Mouse (Mus musculus) kidney, embryonic 16.5 days (tissue): ENCODE measurements around the gene Micu1. TPM values are rescaled to one million over a fixed set of nuclear protein-coding genes. Genes with fewer than 3 reads are reported as not detected.

Experiments
- ATAC-seq: fragments of 200-750 bp; cut with Nextera tagmentation; 2 replicates; pipeline ENCODE4 v1.8.0; 2017; ENCODE audit warnings: moderate TSS enrichment; ENCODE audit not compliant: low FRiP score, low TSS enrichment
- H3K27ac ChIP-seq: fragments of 300-500 bp; sonication (generic); 2 replicates; pipeline ENCODE4 v1.5.1; 2014; ENCODE audit warnings: low read length
- H3K27me3 ChIP-seq: fragments of 300-500 bp; sonication (generic); 2 replicates; pipeline ENCODE4 v1.6.1; 2014; ENCODE audit warnings: low read length, control low read depth, mixed read lengths; ENCODE audit not compliant: insufficient read depth
- H3K36me3 ChIP-seq: fragments of 300-500 bp; sonication (generic); 2 replicates; pipeline ENCODE4 v1.6.1; 2014; ENCODE audit warnings: low read length, control low read depth, mixed read lengths; ENCODE audit not compliant: insufficient read depth
- H3K4me1 ChIP-seq: fragments of 300-500 bp; sonication (generic); 2 replicates; pipeline ENCODE4 v1.6.1; 2014; ENCODE audit warnings: low read length, control low read depth, mixed read lengths; ENCODE audit not compliant: insufficient read depth
- H3K4me2 ChIP-seq: fragments of 300-500 bp; sonication (generic); replicated peaks from 2 replicates; pipeline ENCODE4 v1.6.1; 2014; ENCODE audit warnings: low read depth, low read length
- H3K4me3 ChIP-seq: fragments of 300-500 bp; sonication (generic); 2 replicates; pipeline ENCODE4 v1.5.1; 2014; ENCODE audit warnings: mild to moderate bottlenecking, low read length
- H3K9ac ChIP-seq: fragments of 300-500 bp; sonication (generic); replicated peaks from 2 replicates; pipeline ENCODE4 v1.6.1; 2014; ENCODE audit warnings: low read length
- H3K9me3 ChIP-seq: fragments of 300-500 bp; sonication (generic); 2 replicates; pipeline ENCODE4 v1.6.1; 2016; ENCODE audit warnings: low read length, control low read depth
- WGBS: fragments of 180-500 bp; shearing (Covaris S2); extraction: QIAGEN DNeasy Blood & Tissue Kit; methylation state at CpG from one replicate; pipeline ENCODE4 v1.1.7; 2014; 5-methylcytosine and 5-hydroxymethylcytosine counted together
- polyA plus RNA-seq: library from polyadenylated mRNA; unstranded; fragments of >200 nt; fragmentation: Nextera tagmentation; extraction: Ambion mirVana; gene quantifications from 2 replicates; pipeline ENCODE4 v1.2.1, GENCODE M21; 2015

Gene Micu1
- polyA plus RNA-seq, 1 experiment from 2014 or later = 86.2 TPM

DNA sequence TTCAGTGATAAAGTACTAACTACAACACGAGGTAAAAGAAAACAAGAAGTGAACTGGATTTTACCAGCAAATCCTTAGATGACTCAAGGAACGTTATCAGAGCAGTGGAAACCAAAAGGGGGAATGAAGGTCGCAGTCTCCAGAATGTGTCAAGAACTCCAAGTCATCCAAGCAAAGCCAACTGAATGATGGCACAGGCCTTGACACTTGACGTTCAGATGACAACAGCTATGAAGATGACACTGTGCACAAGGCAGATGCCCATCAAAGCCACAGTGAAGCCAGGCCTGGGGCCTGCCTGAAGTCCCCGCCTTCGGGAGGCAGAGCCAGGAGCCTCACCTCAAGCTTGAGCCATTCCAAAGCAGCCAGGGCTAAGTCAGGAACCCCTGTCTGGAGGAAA, 62.5 kb downstream of the Micu1 start:
- peaks cover 3% of the 10 kb centered on the region; the same call in 1 of the 2 replicates for H3K36me3 ChIP-seq
- no peaks in the 10 kb centered on the region for H3K9me3 ChIP-seq
- no peak overlapping the region for H3K9ac ChIP-seq
- H3K4me3 ChIP-seq = no peak overlapping the region
- H3K27me3 ChIP-seq = no peaks in the 10 kb centered on the region
- H3K4me1 ChIP-seq = peaks cover 6% of the 10 kb centered on the region; the same call in 1 of the 2 replicates
- H3K4me2 ChIP-seq = no peak overlapping the region
- H3K27ac ChIP-seq = no peak overlapping the region
- 92% methylated on average over 6 of the region's 6 CpGs for WGBS
- ATAC-seq = no peak

DNA sequence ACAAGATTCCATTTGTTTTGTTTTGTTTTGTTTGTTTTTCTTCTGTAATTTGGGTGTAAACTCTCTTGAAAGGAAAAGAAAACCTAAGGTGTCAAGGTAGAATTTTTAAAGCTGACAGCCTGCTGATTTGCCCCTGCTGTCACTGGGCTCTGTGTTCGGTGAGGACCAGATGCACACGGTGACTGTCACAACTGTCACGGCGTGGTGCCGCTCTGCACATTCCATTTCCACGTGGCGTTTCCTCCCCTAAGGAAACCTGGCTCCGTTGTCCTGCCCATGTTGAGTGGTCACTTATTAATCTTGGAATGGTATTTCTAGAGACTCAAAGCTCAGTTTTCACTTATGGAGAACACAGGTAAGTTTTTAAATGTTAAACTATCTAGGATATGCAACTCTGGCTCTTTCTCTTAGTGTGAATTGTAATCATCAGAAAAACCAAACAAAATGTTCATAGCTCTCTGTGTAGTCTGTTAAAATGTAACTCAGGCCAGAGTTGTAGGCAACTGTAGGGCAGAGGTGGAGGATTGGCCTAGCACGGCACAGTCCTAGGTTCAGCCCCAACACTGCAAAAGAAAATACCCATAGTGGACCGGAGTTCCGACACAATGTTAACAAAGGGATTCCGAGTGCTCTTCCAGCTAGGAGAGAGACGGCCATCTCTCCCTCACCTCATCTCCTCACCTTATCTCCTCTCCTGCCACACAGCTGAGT, 66.2 kb downstream of the Micu1 start:
- Histone ChIP-seq H3K4me3 (no peak overlapping the region), H3K27me3 (no peaks in the 10 kb centered on the region), H3K27ac (peak overlapping the region; percentile 46; the same call in 1 of the 2 replicates), H3K4me1 (peaks cover 6% of the 10 kb centered on the region; the same call in 1 of the 2 replicates), H3K9me3 (no peaks in the 10 kb centered on the region), H3K36me3 (peaks cover 8% of the 10 kb centered on the region; the same call in 1 of the 2 replicates), H3K4me2 (no peak overlapping the region), H3K9ac (no peak overlapping the region)
- WGBS = 60% methylated on average over 13 of the region's 13 CpGs
- peak; percentile 75 for ATAC-seq

DNA sequence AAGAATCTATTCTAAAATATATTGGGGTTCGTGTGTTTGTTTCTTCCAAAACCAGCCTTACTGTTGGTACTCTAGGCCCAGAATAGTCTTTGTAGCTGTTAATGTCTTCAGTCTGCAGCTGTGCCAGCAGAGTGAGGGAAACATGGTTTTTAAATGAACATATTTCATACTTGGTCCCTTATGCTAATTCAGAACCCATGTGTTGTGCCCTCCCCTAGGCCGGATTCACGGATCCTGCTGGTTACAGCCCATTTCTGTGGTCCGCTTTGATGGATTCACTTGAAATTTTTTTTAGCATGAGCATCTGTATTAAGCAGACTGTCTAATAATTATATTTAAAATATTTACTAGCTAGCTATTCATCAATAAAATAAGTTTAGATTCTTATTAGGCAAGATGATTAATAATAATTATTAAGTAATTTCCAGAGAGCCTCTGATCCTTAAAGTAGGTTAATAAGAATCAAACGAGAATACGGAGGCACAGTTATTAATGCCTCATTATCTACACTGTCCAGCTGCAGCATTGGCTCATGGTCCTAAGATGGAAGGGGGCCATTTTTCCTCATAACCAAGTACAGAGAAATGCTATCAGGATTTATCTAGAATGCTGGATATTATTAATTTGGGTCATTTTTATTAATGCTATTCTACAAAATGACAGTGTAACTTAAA, 69.2 kb downstream of the Micu1 start:
- 87% methylated on average over 6 of the region's 6 CpGs for WGBS
- H3K9ac ChIP-seq = no peak overlapping the region
- no peaks in the 10 kb centered on the region for H3K9me3 ChIP-seq
- no peak overlapping the region for H3K4me3 ChIP-seq
- H3K36me3 ChIP-seq = 0 out of 2 replicates have a peak, but pooled peaks cover 5% of the 10 kb centered on the region
- no peak overlapping the region for H3K4me2 ChIP-seq
- H3K4me1 ChIP-seq = peaks cover 6% of the 10 kb centered on the region; the same call in 1 of the 2 replicates
- H3K27ac ChIP-seq = no peak overlapping the region
- no peak for ATAC-seq
- no peaks in the 10 kb centered on the region for H3K27me3 ChIP-seq

DNA sequence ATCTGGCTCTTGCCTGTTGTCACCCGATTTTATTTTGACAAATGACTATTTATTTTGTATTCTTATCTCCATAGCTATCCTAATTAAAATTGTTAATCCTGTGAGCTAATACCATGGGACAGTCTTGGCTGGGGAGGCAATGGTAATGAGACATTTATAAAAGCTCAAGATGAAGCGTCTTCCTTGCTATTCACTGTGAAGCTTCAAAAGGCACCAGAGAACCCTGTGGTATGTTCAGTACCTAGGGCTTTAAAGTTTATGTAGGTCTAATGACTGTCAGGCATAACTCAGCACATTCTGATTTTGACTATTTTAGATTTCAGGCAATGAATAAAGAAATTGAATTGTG, 69.7 kb downstream of the Micu1 start:
- no peak overlapping the region for H3K9ac ChIP-seq
- H3K9me3 ChIP-seq = no peaks in the 10 kb centered on the region
- H3K4me2 ChIP-seq = no peak overlapping the region
- H3K4me3 ChIP-seq = no peak overlapping the region
- H3K4me1 ChIP-seq = peaks cover 6% of the 10 kb centered on the region; the same call in 1 of the 2 replicates
- ATAC-seq = no peak
- H3K27ac ChIP-seq = no peak overlapping the region
- H3K36me3 ChIP-seq = 0 out of 2 replicates have a peak, but pooled peaks cover 5% of the 10 kb centered on the region
- WGBS = 84% methylated on average over 2 of the region's 2 CpGs
- no peaks in the 10 kb centered on the region for H3K27me3 ChIP-seq

DNA sequence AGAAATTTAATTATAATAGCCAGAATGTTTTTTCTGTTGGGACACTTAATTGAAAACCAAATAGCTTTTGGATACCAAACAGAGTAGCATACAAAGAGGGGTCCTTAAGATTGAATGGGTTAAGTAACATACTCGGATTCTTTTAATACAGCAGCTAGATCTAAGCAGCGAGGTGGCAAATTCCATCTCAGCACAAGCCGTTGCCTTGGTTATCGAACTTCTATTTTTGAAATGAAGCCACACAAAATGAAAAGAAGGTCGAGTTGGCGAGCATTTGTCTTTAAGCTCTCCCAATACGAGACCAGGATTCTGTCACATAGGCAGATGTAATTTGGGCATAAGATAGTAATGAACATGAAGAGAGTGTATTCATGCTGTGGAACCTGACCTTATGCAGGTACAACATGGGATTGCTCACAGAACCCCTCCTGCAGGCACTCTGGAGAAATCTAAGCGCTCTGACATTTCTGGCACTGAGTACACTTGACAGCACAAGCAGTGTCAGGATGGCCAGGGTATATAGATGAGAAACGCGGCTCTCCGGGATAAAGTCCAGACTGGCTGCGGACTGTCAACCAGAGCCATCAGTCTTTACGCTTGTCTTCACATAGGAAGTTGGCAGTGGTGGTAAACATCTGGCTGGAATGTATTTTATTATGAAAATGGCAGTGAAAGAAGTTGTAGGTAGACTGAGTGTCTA, 71.3 kb downstream of the Micu1 start:
- WGBS = 87% methylated on average over 13 of the region's 13 CpGs
- H3K36me3 ChIP-seq = 0 out of 2 replicates have a peak, but pooled peaks cover 5% of the 10 kb centered on the region

DNA sequence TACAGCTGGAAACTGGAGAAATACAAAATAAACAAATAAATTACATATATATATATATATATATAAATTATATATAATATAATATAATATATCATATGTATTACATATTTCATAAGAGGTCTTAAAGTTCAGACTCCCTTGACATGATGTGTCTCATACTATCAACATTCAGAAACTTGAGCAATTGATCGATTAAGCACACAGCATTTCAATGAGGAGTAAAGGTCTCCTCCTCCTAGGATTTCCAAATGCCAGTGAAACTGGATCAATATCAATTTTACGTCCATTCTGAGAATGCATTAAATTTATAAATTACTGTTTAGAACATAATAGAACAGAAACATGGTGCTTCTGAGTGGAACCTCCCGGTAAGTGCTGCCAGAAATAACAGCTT, 71.9 kb downstream of the Micu1 start:
- no peak overlapping the region for H3K4me2 ChIP-seq
- no peak overlapping the region for H3K9ac ChIP-seq
- no peak overlapping the region for H3K4me3 ChIP-seq
- H3K36me3 ChIP-seq = 0 out of 2 replicates have a peak, but pooled peaks cover 5% of the 10 kb centered on the region
- 83% methylated on average over 3 of the region's 3 CpGs for WGBS
- H3K27ac ChIP-seq = no peak overlapping the region
- no peaks in the 10 kb centered on the region for H3K9me3 ChIP-seq
- no peak for ATAC-seq
- H3K27me3 ChIP-seq = no peaks in the 10 kb centered on the region
- no peaks in the 10 kb centered on the region for H3K4me1 ChIP-seq

More for the DNA sequence above, 71.3 kb downstream of the Micu1 start:
- H3K9me3 ChIP-seq = no peaks in the 10 kb centered on the region
- H3K4me3 ChIP-seq = no peak overlapping the region
- no peaks in the 10 kb centered on the region; the same call in 1 of the 2 replicates for H3K4me1 ChIP-seq
- H3K27ac ChIP-seq = no peak overlapping the region
- ATAC-seq = no peak
- H3K9ac ChIP-seq = no peak overlapping the region
- H3K27me3 ChIP-seq = no peaks in the 10 kb centered on the region
- H3K4me2 ChIP-seq = no peak overlapping the region

DNA sequence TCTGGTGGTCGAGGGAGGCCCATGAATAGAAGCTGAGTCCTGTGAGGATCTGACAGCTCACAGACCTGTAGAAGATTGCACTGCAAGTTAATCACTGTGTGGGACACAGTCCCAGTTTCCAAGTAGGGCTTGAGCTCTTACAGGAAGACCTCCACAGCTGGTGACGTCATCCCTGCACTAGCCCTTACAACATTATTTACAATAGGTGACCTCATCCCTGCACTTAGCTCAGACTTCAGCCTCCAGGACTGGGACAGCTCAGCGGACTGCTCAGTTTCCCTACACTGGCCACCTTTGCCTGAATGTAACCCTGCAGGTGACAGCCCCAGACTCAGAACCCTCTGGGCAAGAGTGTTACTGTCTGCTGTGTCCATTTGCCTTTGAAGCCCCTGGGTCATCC, 75.0 kb downstream of the Micu1 start:
- Histone ChIP-seq H3K36me3 (no peaks in the 10 kb centered on the region), H3K4me1 (no peaks in the 10 kb centered on the region), H3K27me3 (no peaks in the 10 kb centered on the region), H3K9ac (no peak overlapping the region), H3K27ac (no peak overlapping the region), H3K9me3 (no peaks in the 10 kb centered on the region), H3K4me3 (no peak overlapping the region), H3K4me2 (no peak overlapping the region)
- 47% methylated on average over 3 of the region's 3 CpGs for WGBS
- ATAC-seq = no peak

DNA sequence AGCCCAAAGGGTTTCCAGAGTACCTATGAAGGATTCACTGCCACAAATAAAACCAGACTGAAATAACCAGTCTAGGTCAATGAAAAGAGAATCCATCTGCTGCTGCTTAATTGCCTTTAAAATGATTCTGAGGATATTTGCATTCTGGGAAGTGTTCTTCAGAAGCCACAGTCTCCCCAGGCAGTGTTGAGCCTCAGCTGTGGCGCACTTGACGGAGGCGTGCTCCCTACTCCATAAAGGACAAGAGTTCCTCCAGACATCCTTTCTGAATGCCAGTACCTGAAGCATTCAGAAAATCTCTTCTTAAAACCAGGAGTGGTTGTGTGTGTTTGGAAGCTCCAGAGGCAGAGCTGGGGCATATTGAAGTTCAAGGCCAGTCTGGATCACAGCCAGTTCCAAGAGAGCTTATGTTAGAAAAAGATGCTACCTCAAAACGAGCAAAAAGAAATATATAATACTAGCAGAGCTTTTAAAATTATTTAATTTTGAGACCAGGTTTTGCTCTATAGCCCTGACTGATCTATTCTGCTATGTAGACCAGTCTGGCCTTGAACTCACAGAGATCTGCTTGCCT, 75.9 kb downstream of the Micu1 start:
- no peak overlapping the region for H3K4me2 ChIP-seq
- no peak overlapping the region for H3K9ac ChIP-seq
- ATAC-seq = no peak
- no peak overlapping the region for H3K27ac ChIP-seq
- WGBS = 90% methylated on average over 4 of the region's 4 CpGs
- no peaks in the 10 kb centered on the region for H3K4me1 ChIP-seq
- H3K27me3 ChIP-seq = no peaks in the 10 kb centered on the region
- H3K36me3 ChIP-seq = no peaks in the 10 kb centered on the region
- H3K4me3 ChIP-seq = no peak overlapping the region
- H3K9me3 ChIP-seq = no peaks in the 10 kb centered on the region

DNA sequence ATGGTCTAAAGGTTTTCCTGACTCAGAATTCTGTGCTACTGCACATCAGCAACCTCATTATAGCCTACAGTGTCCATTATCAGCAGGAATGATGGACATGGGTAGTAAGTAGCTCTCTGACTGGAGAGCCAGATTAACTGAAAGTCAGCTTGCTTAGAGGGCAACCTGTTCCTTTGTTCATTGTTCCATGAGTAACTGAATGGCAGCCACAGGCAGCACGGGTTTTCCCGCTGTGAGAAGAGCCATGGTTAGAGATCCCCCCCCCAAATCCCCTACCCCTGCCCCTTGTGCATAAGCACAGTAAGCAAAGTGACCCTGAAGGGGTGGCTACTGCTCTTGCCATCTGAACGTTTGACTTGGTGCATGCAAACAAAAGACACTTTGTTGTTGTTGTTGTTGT, 78.4 kb downstream of the Micu1 start:
- H3K4me1 ChIP-seq = peaks cover 10% of the 10 kb centered on the region
- no peak overlapping the region for H3K4me3 ChIP-seq
- no peak overlapping the region for H3K4me2 ChIP-seq
- WGBS = 58% methylated on average over 3 of the region's 3 CpGs
- no peak overlapping the region for H3K27ac ChIP-seq
- H3K27me3 ChIP-seq = no peaks in the 10 kb centered on the region
- no peaks in the 10 kb centered on the region for H3K36me3 ChIP-seq
- no peak for ATAC-seq
- no peaks in the 10 kb centered on the region for H3K9me3 ChIP-seq
- H3K9ac ChIP-seq = no peak overlapping the region
